Mouse (Mus musculus) MEL (cell line): Measurements from ENCODE around the gene 9230102O04Rik.

Experiments used
- EP300 ChIP-seq, 2 experiments: IDR thresholded peaks; 2 replicates each; pipeline ENCODE4 v1.6.1; 2011; ENCODE audit warnings: improper control_type of control experiment in 2 of 2, low read length in 2 of 2, low read depth in 1 of 2, mild to moderate bottlenecking in 1 of 2
- HCFC1 ChIP-seq: IDR thresholded peaks from 2 replicates; pipeline ENCODE4 v1.6.1; 2012; ENCODE audit warnings: low read depth, mild to moderate bottlenecking, inconsistent platforms, low read length, improper control_type of control experiment, moderate library complexity
- POLR2A ChIP-seq, 2 experiments: IDR thresholded peaks; 2 replicates each; pipeline ENCODE4 v1.6.1; 2011 to 2012; ENCODE audit warnings: low read length in 2 of 2, mild to moderate bottlenecking in 2 of 2, control low read depth in 1 of 2, improper control_type of control experiment in 1 of 2, low read depth in 1 of 2, moderate library complexity in 1 of 2; ENCODE audit not compliant: control insufficient read depth in 1 of 2, insufficient read depth in 1 of 2, poor library complexity in 1 of 2
- USF1 ChIP-seq: IDR thresholded peaks from 2 replicates; pipeline ENCODE4 v1.6.1; 2014; ENCODE audit warnings: low read depth, mild to moderate bottlenecking, inconsistent platforms, low read length, improper control_type of control experiment, moderate library complexity

- no peak for TF ChIP-seq EP300 (IDR thresholded peaks at IDR 0.05; ENCODE audit: low read depth in 1 of 2, low read length in 2 of 2)
- no peak for TF ChIP-seq HCFC1
- no peak for TF ChIP-seq USF1
- no peak for TF ChIP-seq POLR2A (IDR thresholded peaks at IDR 0.05; ENCODE audit: control insufficient read depth in 1 of 2, insufficient read depth in 1 of 2, low read depth in 1 of 2, low read length in 2 of 2, poor library complexity in 1 of 2)
Measured at GRCm38 (mm10) chr2:9890906-9891305, 1.6 kb upstream of the 9230102O04Rik start.
